Mouse (Mus musculus): ENCODE measurements around the gene Gm42688. TPM values are rescaled to one million over a fixed set of nuclear protein-coding genes. Genes with fewer than 3 reads are reported as not detected.
A peak's percentile ranks its signal among the peaks of the same experiment; 100 is the strongest.

The Gm42688 gene
- polyA plus RNA-seq, 1 experiment, result 0.45 TPM

DNA sequence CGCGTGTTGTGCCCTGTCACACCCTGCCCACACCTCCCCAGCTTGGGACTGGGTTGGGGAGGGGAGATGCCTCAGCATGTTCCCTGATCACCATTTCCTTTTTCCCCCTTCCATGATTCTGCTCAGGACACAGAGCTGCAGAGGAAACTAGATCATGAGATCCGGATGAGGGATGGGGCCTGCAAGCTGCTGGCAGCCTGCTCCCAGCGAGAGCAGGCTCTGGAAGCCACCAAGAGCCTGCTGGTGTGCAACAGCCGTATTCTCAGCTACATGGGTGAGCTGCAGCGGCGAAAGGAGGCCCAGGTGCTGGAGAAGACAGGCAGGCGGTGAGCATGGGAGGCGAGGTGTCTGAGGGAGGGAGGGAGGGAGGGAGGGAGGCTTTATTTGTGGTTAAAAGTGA lies 44.4 kb downstream of the Gm42688 start:
- H3K4me3 ChIP-seq (ENCODE audit: low read depth, low read length), result no peak overlapping the region
- H3K27me3 ChIP-seq (ENCODE audit: control insufficient read depth, insufficient read depth, low read length, poor library complexity, severe bottlenecking), result no peaks in the 10 kb centered on the region
- H3K9me3 ChIP-seq (replicated peaks; ENCODE audit: control insufficient read depth, insufficient read depth, low read length, poor library complexity, severe bottlenecking), result no peaks in the 10 kb centered on the region
- H3K9ac ChIP-seq (ENCODE audit: low read depth, poor library complexity, severe bottlenecking), result peak overlapping the region; percentile 16; the same call in 1 of the 2 replicates
- no peak for TF ChIP-seq EP300 (IDR thresholded peaks at IDR 0.05; ENCODE audit: insufficient read depth, low read depth, low read length)
- no peak for TF ChIP-seq POLR2A (IDR thresholded peaks at IDR 0.05; ENCODE audit: insufficient read depth, low read length)
- no peak for TF ChIP-seq CTCF (IDR thresholded peaks at IDR 0.05; ENCODE audit: low read depth, low read length)
- H3K36me3 ChIP-seq (ENCODE audit: control insufficient read depth, insufficient read depth, low read length, poor library complexity, severe bottlenecking), result no peaks in the 10 kb centered on the region
- H3K27ac ChIP-seq (ENCODE audit: insufficient read depth, low read length), result no peak overlapping the region
- peaks cover 2% of the 10 kb centered on the region for H3K4me1 ChIP-seq (ENCODE audit: control insufficient read depth, insufficient read depth, low read length)

DNA sequence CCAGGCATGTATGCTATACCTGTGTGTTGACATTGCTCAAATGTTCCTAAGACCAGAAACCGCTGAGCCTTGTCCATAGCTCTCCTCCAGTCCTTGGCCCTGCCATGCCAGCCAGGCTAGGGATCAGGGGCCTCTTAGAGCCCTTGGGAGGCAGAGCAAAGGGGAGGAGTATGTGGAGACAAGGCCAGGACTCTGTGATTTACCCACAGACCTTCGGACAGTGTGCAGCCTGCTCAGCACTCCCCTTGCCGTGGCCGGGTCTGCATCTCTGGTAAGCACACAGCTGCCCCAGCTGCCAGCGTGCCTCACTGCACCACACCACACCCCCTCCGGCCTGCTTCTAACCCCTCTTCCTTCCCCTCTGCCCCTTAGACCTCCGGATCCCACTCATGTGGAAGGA lies 45.9 kb downstream of the Gm42688 start:
- Histone ChIP-seq H3K27ac (ENCODE audit: insufficient read depth, low read length) (no peak overlapping the region), H3K9me3 (replicated peaks; ENCODE audit: control insufficient read depth, insufficient read depth, low read length, poor library complexity, severe bottlenecking) (no peaks in the 10 kb centered on the region), H3K9ac (ENCODE audit: low read depth, poor library complexity, severe bottlenecking) (no peak overlapping the region), H3K4me1 (ENCODE audit: control insufficient read depth, insufficient read depth, low read length) (no peaks in the 10 kb centered on the region), H3K27me3 (ENCODE audit: control insufficient read depth, insufficient read depth, low read length, poor library complexity, severe bottlenecking) (no peaks in the 10 kb centered on the region), H3K4me3 (ENCODE audit: low read depth, low read length) (no peak overlapping the region), H3K36me3 (ENCODE audit: control insufficient read depth, insufficient read depth, low read length, poor library complexity, severe bottlenecking) (no peaks in the 10 kb centered on the region)
- no peak for TF ChIP-seq CTCF (IDR thresholded peaks at IDR 0.05; ENCODE audit: low read depth, low read length)
- no peak for TF ChIP-seq POLR2A (IDR thresholded peaks at IDR 0.05; ENCODE audit: insufficient read depth, low read length)

DNA sequence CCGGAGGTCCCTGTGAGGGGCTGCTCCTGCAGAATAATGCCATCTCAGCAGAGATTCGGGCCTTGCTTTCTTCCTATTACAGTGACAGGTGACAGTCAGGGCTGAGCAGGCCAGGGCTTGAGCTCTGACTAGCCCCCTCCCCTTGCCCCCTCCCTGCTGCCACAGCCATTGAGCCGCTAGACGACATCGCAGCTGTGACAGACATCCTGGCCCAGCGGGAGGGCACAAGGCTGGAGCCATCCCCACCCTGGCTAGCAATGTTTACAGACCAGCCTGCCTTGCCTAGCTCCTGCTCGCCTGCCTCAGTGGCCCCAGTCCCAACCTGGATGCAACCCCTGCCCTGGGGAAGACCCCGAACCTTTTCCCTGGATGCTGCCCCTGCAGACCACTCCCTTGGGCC lies 50.3 kb downstream of the Gm42688 start:
- Histone ChIP-seq H3K36me3 (ENCODE audit: control insufficient read depth, insufficient read depth, low read length, poor library complexity, severe bottlenecking) (no peaks in the 10 kb centered on the region), H3K4me3 (ENCODE audit: low read depth, low read length) (no peak overlapping the region), H3K27me3 (ENCODE audit: control insufficient read depth, insufficient read depth, low read length, poor library complexity, severe bottlenecking) (no peaks in the 10 kb centered on the region), H3K27ac (ENCODE audit: insufficient read depth, low read length) (no peak overlapping the region), H3K4me1 (ENCODE audit: control insufficient read depth, insufficient read depth, low read length) (no peaks in the 10 kb centered on the region), H3K9me3 (replicated peaks; ENCODE audit: control insufficient read depth, insufficient read depth, low read length, poor library complexity, severe bottlenecking) (no peaks in the 10 kb centered on the region), H3K9ac (ENCODE audit: low read depth, poor library complexity, severe bottlenecking) (no peak overlapping the region)
- TF ChIP-seq POLR2A (IDR thresholded peaks at IDR 0.05; ENCODE audit: insufficient read depth, low read length), result no peak
- TF ChIP-seq CTCF (IDR thresholded peaks at IDR 0.05; ENCODE audit: low read depth, low read length), result no peak
- no peak for TF ChIP-seq EP300 (IDR thresholded peaks at IDR 0.05; ENCODE audit: insufficient read depth, low read depth, low read length)

DNA sequence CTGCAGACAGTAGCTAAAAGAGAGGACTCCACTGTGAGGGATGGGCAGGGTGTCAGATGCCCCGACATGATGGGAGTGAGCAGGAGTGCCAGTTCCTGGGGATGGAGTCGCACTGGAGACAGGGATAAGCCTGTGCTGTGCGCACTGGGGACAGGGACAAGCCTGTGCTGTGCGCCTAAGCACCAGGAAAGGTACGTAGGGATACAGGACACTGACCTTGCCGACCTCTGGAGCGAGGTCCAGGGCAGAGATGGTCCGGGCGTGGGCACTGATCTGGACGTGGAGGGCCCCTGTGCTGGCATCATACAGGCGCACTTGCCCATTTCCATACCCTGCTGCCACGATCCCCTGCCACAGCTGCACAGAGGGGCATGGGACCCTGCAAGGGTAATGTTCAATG lies 51.6 kb downstream of the Gm42688 start:
- Histone ChIP-seq H3K27ac (ENCODE audit: insufficient read depth, low read length) (no peak overlapping the region), H3K4me3 (ENCODE audit: low read depth, low read length) (no peak overlapping the region), H3K9ac (ENCODE audit: low read depth, poor library complexity, severe bottlenecking) (no peak overlapping the region), H3K4me1 (ENCODE audit: control insufficient read depth, insufficient read depth, low read length) (no peaks in the 10 kb centered on the region), H3K9me3 (replicated peaks; ENCODE audit: control insufficient read depth, insufficient read depth, low read length, poor library complexity, severe bottlenecking) (no peaks in the 10 kb centered on the region), H3K27me3 (ENCODE audit: control insufficient read depth, insufficient read depth, low read length, poor library complexity, severe bottlenecking) (no peaks in the 10 kb centered on the region), H3K36me3 (ENCODE audit: control insufficient read depth, insufficient read depth, low read length, poor library complexity, severe bottlenecking) (no peaks in the 10 kb centered on the region)
- TF ChIP-seq CTCF (IDR thresholded peaks at IDR 0.05; ENCODE audit: low read depth, low read length), result no peak
- TF ChIP-seq POLR2A (IDR thresholded peaks at IDR 0.05; ENCODE audit: insufficient read depth, low read length), result no peak
- TF ChIP-seq EP300 (IDR thresholded peaks at IDR 0.05; ENCODE audit: insufficient read depth, low read depth, low read length), result no peak

DNA sequence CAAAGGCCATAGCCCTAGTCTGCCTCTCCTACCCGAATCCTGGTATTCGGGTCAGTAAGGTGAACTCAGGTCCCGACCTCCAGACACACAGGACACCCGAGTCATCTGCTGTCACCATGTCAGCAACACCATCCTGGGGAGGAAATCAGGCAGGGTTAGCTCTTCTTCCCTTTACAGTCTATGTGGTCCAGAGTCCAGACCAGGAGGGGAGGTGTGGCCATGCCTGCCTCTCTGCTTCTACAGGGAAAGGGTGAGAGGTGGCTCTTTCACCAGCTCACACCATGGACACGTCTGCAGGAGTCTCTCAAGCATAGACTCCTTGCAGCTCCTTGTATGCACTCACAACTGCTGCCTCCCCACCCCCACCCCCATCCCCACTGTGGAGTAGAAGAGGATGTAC lies 52.1 kb downstream of the Gm42688 start:
- Histone ChIP-seq H3K27me3 (ENCODE audit: control insufficient read depth, insufficient read depth, low read length, poor library complexity, severe bottlenecking) (no peaks in the 10 kb centered on the region), H3K4me3 (ENCODE audit: low read depth, low read length) (no peak overlapping the region), H3K27ac (ENCODE audit: insufficient read depth, low read length) (no peak overlapping the region), H3K4me1 (ENCODE audit: control insufficient read depth, insufficient read depth, low read length) (no peaks in the 10 kb centered on the region), H3K9me3 (replicated peaks; ENCODE audit: control insufficient read depth, insufficient read depth, low read length, poor library complexity, severe bottlenecking) (no peaks in the 10 kb centered on the region), H3K36me3 (ENCODE audit: control insufficient read depth, insufficient read depth, low read length, poor library complexity, severe bottlenecking) (no peaks in the 10 kb centered on the region), H3K9ac (ENCODE audit: low read depth, poor library complexity, severe bottlenecking) (no peak overlapping the region)
- TF ChIP-seq POLR2A (IDR thresholded peaks at IDR 0.05; ENCODE audit: insufficient read depth, low read length), result no peak

DNA sequence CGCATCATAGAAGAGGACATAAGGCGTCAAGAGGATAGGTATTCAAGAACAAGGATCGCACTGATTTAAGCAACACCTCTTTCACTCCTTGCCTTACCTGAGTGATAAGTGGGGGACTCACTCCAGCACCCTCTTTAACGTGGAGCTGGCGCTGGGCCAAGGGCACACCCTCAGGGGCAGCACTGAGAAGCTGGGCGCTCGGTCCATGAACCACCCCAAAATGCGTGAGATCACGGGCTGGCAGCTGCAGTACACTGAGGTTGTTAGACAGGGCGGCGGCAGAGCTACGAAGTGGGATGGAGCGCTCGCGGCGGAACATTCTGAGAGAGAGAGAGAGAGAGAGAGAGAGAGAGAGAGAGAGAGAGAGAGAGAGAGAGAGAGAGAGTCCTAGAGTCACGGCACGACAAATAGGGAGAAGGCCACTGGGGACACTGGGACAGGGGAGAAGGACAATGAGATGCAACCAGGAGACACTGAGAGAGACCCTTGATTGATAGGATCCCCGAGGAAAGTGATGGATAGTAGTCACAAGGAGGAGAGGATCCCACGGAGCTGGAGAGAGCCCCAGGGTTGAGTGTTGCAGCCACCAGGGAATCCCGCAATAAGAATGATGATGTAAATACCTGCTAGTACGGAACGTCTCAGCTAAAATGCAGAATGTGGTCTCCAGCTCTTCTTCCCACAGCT lies 54.3 kb downstream of the Gm42688 start:
- TF ChIP-seq CTCF (IDR thresholded peaks at IDR 0.05; ENCODE audit: low read depth, low read length) (no peak), POLR2A (IDR thresholded peaks at IDR 0.05; ENCODE audit: insufficient read depth, low read length) (no peak), EP300 (IDR thresholded peaks at IDR 0.05; ENCODE audit: insufficient read depth, low read depth, low read length) (no peak)
- no peaks in the 10 kb centered on the region for H3K9me3 ChIP-seq (replicated peaks; ENCODE audit: control insufficient read depth, insufficient read depth, low read length, poor library complexity, severe bottlenecking)
- no peak overlapping the region for H3K27ac ChIP-seq (ENCODE audit: insufficient read depth, low read length)
- H3K27me3 ChIP-seq (ENCODE audit: control insufficient read depth, insufficient read depth, low read length, poor library complexity, severe bottlenecking), result no peaks in the 10 kb centered on the region
- peak overlapping the region; percentile 82 for H3K4me3 ChIP-seq (ENCODE audit: low read depth, low read length)
- H3K4me1 ChIP-seq (ENCODE audit: control insufficient read depth, insufficient read depth, low read length), result no peaks in the 10 kb centered on the region
- H3K9ac ChIP-seq (ENCODE audit: low read depth, poor library complexity, severe bottlenecking), result peak overlapping the region; percentile 25; the same call in 1 of the 2 replicates
- no peaks in the 10 kb centered on the region for H3K36me3 ChIP-seq (ENCODE audit: control insufficient read depth, insufficient read depth, low read length, poor library complexity, severe bottlenecking)

Measured in ES-Bruce4 (cell line).